Comparison of ENCODE assay signal across 19 mouse cellular contexts in the genomic region with DNA sequence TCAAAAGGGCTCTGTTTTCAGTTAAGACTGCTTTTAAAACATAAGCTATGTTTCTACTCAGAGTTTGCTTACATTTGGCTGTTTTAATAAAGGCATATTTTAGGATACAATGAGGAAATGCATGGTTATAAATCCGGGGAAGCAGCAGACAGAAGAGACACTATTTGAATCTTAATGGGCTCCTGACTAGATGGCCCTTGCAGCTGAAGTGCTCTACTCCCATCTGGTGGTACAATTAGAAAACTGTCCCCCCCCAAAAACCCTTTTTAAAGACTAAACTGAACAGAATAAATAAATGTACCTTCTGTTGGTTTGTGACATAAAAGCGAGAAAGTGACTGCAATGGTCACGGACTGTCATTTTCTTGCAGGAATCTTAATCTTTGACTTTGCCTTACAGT. TPM values are rescaled to one million over a fixed set of nuclear protein-coding genes. Genes with fewer than 3 reads are reported as not detected.
A peak's percentile ranks its signal among the peaks of the same experiment; 100 is the strongest.
DNase-seq lines count a peak whose midpoint lies in the region; ATAC-seq lines count a peak whose summit lies in the region.
"Had no signal": no experiment of that assay in that cellular context is flagged by ENCODE, and none has a peak within 500 bp of the region (broad histone marks: within the 10 kb centered on the region; RNA-seq: fewer than 3 reads in every experiment).

No protein-coding gene starts in this region.

- intact Hi-C loops in left cerebral cortex, postnatal 36 days (cut with DNase I): loop anchor here (5.0 kb wide), 1 partner anchor 440 kb away; no protein-coding TSS in a partner anchor
- intact Hi-C loops in gastrocnemius, postnatal 36 days (cut with DNase I): no loop called here

- no peak overlapping the region for H3K4me2 ChIP-seq in forebrain, embryonic 16.5 days (ENCODE audit: low read length)
- no peak overlapping the region for H3K4me2 ChIP-seq in forebrain, embryonic 12.5 days
- H3K4me2 ChIP-seq: embryonic facial prominence, embryonic 15.5 days; heart, embryonic 11.5 days; hindbrain, embryonic 15.5 days had no signal

- H3K27me3 ChIP-seq in forebrain, embryonic 16.5 days (replicated peaks; ENCODE audit: control insufficient read depth, insufficient read depth, low read length): peaks cover 8% of the 10 kb centered on the region; the same call in 1 of the 2 replicates
- peaks cover 45% of the 10 kb centered on the region for H3K27me3 ChIP-seq in forebrain, embryonic 12.5 days

- H3K27ac ChIP-seq in forebrain, embryonic 16.5 days (ENCODE audit: low read length): no peak overlapping the region
- H3K27ac ChIP-seq in forebrain, embryonic 12.5 days: no peak overlapping the region
- H3K27ac ChIP-seq: embryonic facial prominence, embryonic 15.5 days; hindbrain, embryonic 15.5 days; liver, embryonic 14.5 days had no signal

- no peak overlapping the region for H3K4me3 ChIP-seq in forebrain, embryonic 16.5 days (replicated peaks; ENCODE audit: low read length)
- H3K4me3 ChIP-seq in forebrain, embryonic 12.5 days (replicated peaks): no peak overlapping the region
- H3K4me3 ChIP-seq: embryonic facial prominence, embryonic 15.5 days; hindbrain, embryonic 15.5 days had no signal

- no peaks in the 10 kb centered on the region for H3K36me3 ChIP-seq in forebrain, embryonic 16.5 days (ENCODE audit: control insufficient read depth, insufficient read depth)
- no peaks in the 10 kb centered on the region for H3K36me3 ChIP-seq in forebrain, embryonic 12.5 days (replicated peaks)
- H3K36me3 ChIP-seq: embryonic facial prominence, embryonic 15.5 days; hindbrain, embryonic 15.5 days had no signal

- peak; percentile 58; the same call in 1 of the 2 replicates for ATAC-seq in forebrain, embryonic 16.5 days
- ATAC-seq in forebrain, embryonic 12.5 days (ENCODE audit: low FRiP score): no peak

- H3K9ac ChIP-seq in forebrain, embryonic 16.5 days (replicated peaks; ENCODE audit: low read depth, low read length): no peak overlapping the region
- H3K9ac ChIP-seq in forebrain, embryonic 12.5 days: no peak overlapping the region
- H3K9ac ChIP-seq: embryonic facial prominence, embryonic 15.5 days; hindbrain, embryonic 15.5 days; liver, embryonic 14.5 days had no signal

- peak; percentile 2 for DNase-seq in left cerebral cortex, adult 11 months (ENCODE audit: low spot score)
- no peak for DNase-seq in left cerebral cortex, postnatal 36 days (ENCODE audit: low spot score in 2 of 2)
- peak; percentile 25 to 28 for DNase-seq in right cerebral cortex, postnatal 10 days (ENCODE audit: low spot score in 2 of 2)
- DNase-seq in right cerebral cortex, postnatal 25 days: no peak
- DNase-seq in telencephalon, adult 2 months (ENCODE audit: low read depth, low spot score): peak; percentile 5
- DNase-seq in gastrocnemius, postnatal 36 days: no peak
- DNase-seq: adrenal gland, postnatal 36 days; cerebellum, adult 9-10 months; kidney, postnatal 25 days; right cerebral cortex, postnatal 14 days; thymus, postnatal 36 days had no signal

- no peaks in the 10 kb centered on the region for H3K9me3 ChIP-seq in forebrain, embryonic 16.5 days (ENCODE audit: control insufficient read depth, low read length)
- H3K9me3 ChIP-seq in forebrain, embryonic 12.5 days: no peaks in the 10 kb centered on the region
- H3K9me3 ChIP-seq: embryonic facial prominence, embryonic 15.5 days; hindbrain, embryonic 15.5 days had no signal

- H3K4me1 ChIP-seq in forebrain, embryonic 16.5 days (replicated peaks; ENCODE audit: control insufficient read depth, insufficient read depth, low read length): no peaks in the 10 kb centered on the region
- no peaks in the 10 kb centered on the region for H3K4me1 ChIP-seq in forebrain, embryonic 12.5 days
- H3K4me1 ChIP-seq: embryonic facial prominence, embryonic 15.5 days; hindbrain, embryonic 15.5 days had no signal

- 67% methylated on average over 3 of the region's 3 CpGs for WGBS in forebrain, embryonic 16.5 days
- 77% methylated on average over 3 of the region's 3 CpGs for WGBS in forebrain, embryonic 12.5 days

RNA-seq across cellular contexts. Expression of gene Psmd10, which starts 24.5 kb away (rescaled TPM):
- 40.5 and 44.9 TPM in 2 replicates for polyA plus RNA-seq in forebrain, embryonic 16.5 days (2015; fragmentation: Nextera tagmentation; extraction: Ambion mirVana)
- 39.4 and 41.1 TPM in 2 replicates for polyA plus RNA-seq in forebrain, embryonic 12.5 days (2016; fragmentation: Nextera tagmentation; extraction: Ambion mirVana)
- total RNA-seq in left cerebral cortex, postnatal 36 days (2021): 10 to 100 TPM; 15.1 to 21.1 TPM
- 1 to 10 TPM; 9.3 to 9.8 TPM for total RNA-seq in gastrocnemius, postnatal 36 days (2021)

RNA-seq across cellular contexts. Expression of gene Atg4a, which starts 24.6 kb away (rescaled TPM):
- 11.3 and 11.4 TPM in 2 replicates for polyA plus RNA-seq in forebrain, embryonic 16.5 days (2015; fragmentation: Nextera tagmentation; extraction: Ambion mirVana)
- 12.3 and 13.8 TPM in 2 replicates for polyA plus RNA-seq in forebrain, embryonic 12.5 days (2016; fragmentation: Nextera tagmentation; extraction: Ambion mirVana)
- 10 to 100 TPM in 1 of 2 experiments, 1 to 10 TPM in 1; 5.8 to 12.9 TPM for total RNA-seq in left cerebral cortex, postnatal 36 days (2021)
- total RNA-seq in gastrocnemius, postnatal 36 days (2021): 10 to 100 TPM; 15.4 to 19.4 TPM

RNA-seq across cellular contexts. Expression of gene Vsig1, which starts 24.7 kb away (rescaled TPM):
- not detected in 2 replicates for polyA plus RNA-seq in forebrain, embryonic 16.5 days (2015; fragmentation: Nextera tagmentation; extraction: Ambion mirVana)
- polyA plus RNA-seq in forebrain, embryonic 12.5 days (2016; fragmentation: Nextera tagmentation; extraction: Ambion mirVana): not detected in 2 replicates
- not detected for total RNA-seq in left cerebral cortex, postnatal 36 days (2021)
- not detected for total RNA-seq in gastrocnemius, postnatal 36 days (2021)
- total RNA-seq: adrenal gland, postnatal 36 days; megakaryocyte, adult 5-6 weeks had no signal
- polyA plus RNA-seq: heart, embryonic 11.5 days; hindbrain, embryonic 15.5 days; neural tube, embryonic 11.5 days had no signal

Comparison
In these comparisons a context has a peak if more than half of its experiments do, and no peak if none do; other contexts are left out.
1. DNase-seq: peak in left cerebral cortex, adult 11 months (single experiment), right cerebral cortex, postnatal 10 days (2 of 2) and telencephalon, adult 2 months (single experiment); none in left cerebral cortex, postnatal 36 days (0 of 2), right cerebral cortex, postnatal 25 days (single experiment) and gastrocnemius, postnatal 36 days (0 of 2).